8 mouse cellular contexts compared by ENCODE assay signal in genomic region chr5:64813361-64813760, GRCm38 (mm10). TPM values are rescaled to one million over a fixed set of nuclear protein-coding genes. Genes with fewer than 3 reads are reported as not detected.
DNase-seq lines count a peak whose midpoint lies in the region; ATAC-seq and TF ChIP-seq lines count a peak whose summit lies in the region.

No protein-coding gene starts in this region.

- no peaks in the 10 kb centered on the region for H3K9me3 ChIP-seq in limb, embryonic 15.5 days
- H3K9me3 ChIP-seq in neural tube, embryonic 11.5 days (ENCODE audit: control insufficient read depth, low read length), result no peaks in the 10 kb centered on the region

- peak; percentile 73 for TF ChIP-seq CTCF in kidney, adult 2 months (conservative IDR thresholded peaks at IDR 0.05; ENCODE audit: insufficient read depth, insufficient read length, low read depth, low read length)

- peaks cover 2% of the 10 kb centered on the region; the same call in 1 of the 2 replicates for H3K36me3 ChIP-seq in kidney, adult 2 months (ENCODE audit: control insufficient read depth, insufficient read depth, low read length)
- peaks cover 5% of the 10 kb centered on the region for H3K36me3 ChIP-seq in limb, embryonic 15.5 days
- H3K36me3 ChIP-seq in neural tube, embryonic 11.5 days (ENCODE audit: control insufficient read depth, insufficient read depth, low read length), result no peaks in the 10 kb centered on the region; the same call in 1 of the 2 replicates

- peak; percentile 90 for DNase-seq in CD4-positive helper T cell, adult 2 months (ENCODE audit: low read depth, low spot score)
- peak; percentile 95 for DNase-seq in adipocyte (ENCODE audit: low spot score)
- peak; percentile 98 for DNase-seq in embryo, embryonic 10.5 days (ENCODE audit: low spot score)
- DNase-seq in gastrocnemius, postnatal 4 days (ENCODE audit: low spot score in 2 of 2), result peak; percentile 74 to 88
- DNase-seq in kidney, adult 2 months, result peak; percentile 89
- DNase-seq in neural tube, embryonic 11.5 days (ENCODE audit: low spot score), result peak; percentile 90
- peak; percentile 90 for DNase-seq in testis, postnatal 10 days (ENCODE audit: low spot score)

- H3K27me3 ChIP-seq in kidney, adult 2 months (replicated peaks; ENCODE audit: control insufficient read depth, insufficient read depth, low read length), result no peaks in the 10 kb centered on the region
- no peaks in the 10 kb centered on the region for H3K27me3 ChIP-seq in limb, embryonic 15.5 days
- H3K27me3 ChIP-seq in neural tube, embryonic 11.5 days (ENCODE audit: control insufficient read depth, insufficient read depth, low read length), result no peaks in the 10 kb centered on the region

- peak overlapping the region; percentile 33; the same call in 1 of the 2 replicates for H3K4me2 ChIP-seq in limb, embryonic 15.5 days
- H3K4me2 ChIP-seq in neural tube, embryonic 11.5 days (ENCODE audit: low read depth), result no peak overlapping the region

- WGBS in kidney, adult 2 months, result under 1% methylated on average over 9 of the region's 9 CpGs
- 9% methylated on average over 9 of the region's 9 CpGs for WGBS in limb, embryonic 15.5 days
- 15% methylated on average over 9 of the region's 9 CpGs for WGBS in neural tube, embryonic 11.5 days

- H3K9ac ChIP-seq in limb, embryonic 15.5 days, result no peak overlapping the region
- no peak overlapping the region for H3K9ac ChIP-seq in neural tube, embryonic 11.5 days (ENCODE audit: low read length)

- H3K4me1 ChIP-seq in kidney, adult 2 months (ENCODE audit: control insufficient read depth, insufficient read depth, low read length), result peaks cover 60% of the 10 kb centered on the region
- H3K4me1 ChIP-seq in limb, embryonic 15.5 days, result peaks cover 70% of the 10 kb centered on the region
- peaks cover 29% of the 10 kb centered on the region for H3K4me1 ChIP-seq in neural tube, embryonic 11.5 days (ENCODE audit: control insufficient read depth, insufficient read depth, low read length)

- no peak for ATAC-seq in limb, embryonic 15.5 days (ENCODE audit: insufficient number of reproducible peaks, low FRiP score, low TSS enrichment, low read depth)
- no peak for ATAC-seq in neural tube, embryonic 11.5 days (ENCODE audit: insufficient read depth, low FRiP score, low TSS enrichment)

- H3K4me3 ChIP-seq in kidney, adult 2 months (ENCODE audit: insufficient read depth, low read depth, low read length), result no peak overlapping the region
- H3K4me3 ChIP-seq in limb, embryonic 15.5 days, result 0 out of 2 replicates have a peak overlapping the region, but pooled peaks have one; percentile 2
- H3K4me3 ChIP-seq in neural tube, embryonic 11.5 days (ENCODE audit: low read depth, low read length), result no peak overlapping the region

- H3K27ac ChIP-seq in kidney, adult 2 months (ENCODE audit: insufficient read depth, low read depth, low read length), result no peak overlapping the region
- peak overlapping the region; percentile 79 for H3K27ac ChIP-seq in limb, embryonic 15.5 days
- H3K27ac ChIP-seq in neural tube, embryonic 11.5 days (ENCODE audit: low read depth, low read length), result no peak overlapping the region

- no peak for TF ChIP-seq POLR2A in kidney, adult 2 months (IDR thresholded peaks at IDR 0.05; ENCODE audit: low read depth, low read length)

RNA-seq across cellular contexts. Expression of gene Klf3, which starts 10.2 kb away (rescaled TPM):
- 10 to 100 TPM; 50.3 to 59.1 TPM for total RNA-seq in gastrocnemius, postnatal 4 days (2021)
- polyA plus RNA-seq in kidney, adult 2 months (2012; rRNA removed), result 46.9 and 47.0 TPM in 2 replicates
- 86.7 and 89.6 TPM in 2 replicates for polyA plus RNA-seq in limb, embryonic 15.5 days (2015; fragmentation: Nextera tagmentation; extraction: Ambion mirVana)
- polyA plus RNA-seq in neural tube, embryonic 11.5 days (2014; fragmentation: Nextera tagmentation; extraction: Ambion mirVana), result 34.1 and 36.1 TPM in 2 replicates
